Mouse (Mus musculus): ENCODE measurements around the gene Acbd6. TPM values are rescaled to one million over a fixed set of nuclear protein-coding genes. Genes with fewer than 3 reads are reported as not detected.

Gene Acbd6
- polyA plus RNA-seq, 1 experiment from 2014 or later = 83.5 TPM

DNA sequence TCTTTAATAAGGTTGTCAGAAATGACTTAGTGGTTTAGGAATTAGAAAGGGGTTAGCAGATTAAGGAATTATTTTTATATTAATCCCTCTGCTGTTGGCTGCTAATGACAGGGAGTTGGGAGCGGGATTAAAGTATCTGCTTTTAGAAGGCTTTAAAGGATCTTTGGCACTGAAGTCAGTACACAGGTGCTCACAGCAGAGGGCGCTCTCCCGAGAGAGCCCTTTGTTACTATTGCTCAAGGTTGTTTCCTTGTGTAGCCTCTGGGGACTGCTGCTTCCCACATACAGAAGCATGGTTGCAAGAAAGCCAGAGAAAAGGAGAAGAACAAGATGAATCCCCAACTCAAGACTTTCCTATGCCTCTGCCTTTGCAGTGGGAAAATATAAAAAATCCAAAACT is 6.8 kb downstream of the Acbd6 start:
- Histone ChIP-seq H3K4me3 (no peak overlapping the region), H3K4me2 (replicated peaks) (no peak overlapping the region), H3K9ac (replicated peaks) (no peak overlapping the region), H3K27ac (replicated peaks) (no peak overlapping the region), H3K4me1 (peaks cover 4% of the 10 kb centered on the region; the same call in 1 of the 2 replicates), H3K27me3 (no peaks in the 10 kb centered on the region), H3K36me3 (peaks cover 28% of the 10 kb centered on the region), H3K9me3 (no peaks in the 10 kb centered on the region)
- 17% methylated on average over 3 of the region's 3 CpGs for WGBS
- ATAC-seq (ENCODE audit: low FRiP score, low read depth) = no peak

DNA sequence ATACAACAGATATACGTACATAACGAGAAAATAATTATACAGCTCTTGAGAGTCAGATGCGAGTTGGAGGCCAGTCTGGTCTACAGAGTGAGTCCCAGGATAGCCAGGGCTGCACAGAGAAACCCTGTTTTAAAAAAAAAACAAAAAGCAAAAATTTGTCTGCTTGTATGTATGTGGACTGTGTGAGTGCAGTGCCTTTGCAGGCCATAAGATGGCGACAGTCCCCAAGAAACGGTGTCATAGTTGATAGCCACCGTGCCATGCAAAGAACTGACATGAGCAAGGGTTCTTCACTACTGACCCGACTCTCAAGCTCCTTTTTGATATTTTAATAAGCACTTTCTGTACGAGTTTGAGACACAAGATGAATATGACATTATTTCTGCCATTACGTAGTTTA is 10.2 kb downstream of the Acbd6 start:
- Histone ChIP-seq H3K27me3 (no peaks in the 10 kb centered on the region), H3K4me3 (no peak overlapping the region), H3K9me3 (no peaks in the 10 kb centered on the region), H3K9ac (replicated peaks) (no peak overlapping the region), H3K4me1 (no peaks in the 10 kb centered on the region), H3K4me2 (replicated peaks) (no peak overlapping the region), H3K36me3 (peaks cover 28% of the 10 kb centered on the region), H3K27ac (replicated peaks) (no peak overlapping the region)
- 91% methylated on average over 9 of the region's 9 CpGs for WGBS
- ATAC-seq (ENCODE audit: low FRiP score, low read depth) = no peak

DNA sequence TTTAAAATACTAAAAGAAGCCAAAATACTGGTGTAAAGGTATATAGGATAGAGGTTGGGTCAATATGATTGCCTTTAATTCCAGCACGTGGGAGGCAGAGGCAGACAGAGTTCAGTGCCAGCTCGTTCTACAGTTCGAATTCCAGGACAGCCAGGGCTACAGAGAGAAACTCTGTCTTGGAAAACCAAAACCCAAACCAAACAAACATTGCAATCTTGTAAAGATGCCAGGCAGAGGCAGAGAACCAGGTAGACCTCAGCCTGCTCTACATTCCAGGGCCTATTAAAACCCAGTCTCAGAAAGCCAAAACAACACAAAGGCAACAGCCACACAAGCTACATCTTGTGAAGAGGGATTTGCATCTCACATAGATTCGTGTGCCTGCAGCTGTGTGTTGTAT is 11.4 kb downstream of the Acbd6 start:
- H3K4me2 ChIP-seq (replicated peaks) = no peak overlapping the region
- 89% methylated on average over 4 of the region's 4 CpGs for WGBS
- H3K9ac ChIP-seq (replicated peaks) = no peak overlapping the region
- ATAC-seq (ENCODE audit: low FRiP score, low read depth) = no peak
- H3K27ac ChIP-seq (replicated peaks) = no peak overlapping the region
- no peaks in the 10 kb centered on the region for H3K27me3 ChIP-seq
- H3K4me1 ChIP-seq = no peaks in the 10 kb centered on the region
- H3K9me3 ChIP-seq = no peaks in the 10 kb centered on the region
- peaks cover 31% of the 10 kb centered on the region for H3K36me3 ChIP-seq
- H3K4me3 ChIP-seq = no peak overlapping the region

DNA sequence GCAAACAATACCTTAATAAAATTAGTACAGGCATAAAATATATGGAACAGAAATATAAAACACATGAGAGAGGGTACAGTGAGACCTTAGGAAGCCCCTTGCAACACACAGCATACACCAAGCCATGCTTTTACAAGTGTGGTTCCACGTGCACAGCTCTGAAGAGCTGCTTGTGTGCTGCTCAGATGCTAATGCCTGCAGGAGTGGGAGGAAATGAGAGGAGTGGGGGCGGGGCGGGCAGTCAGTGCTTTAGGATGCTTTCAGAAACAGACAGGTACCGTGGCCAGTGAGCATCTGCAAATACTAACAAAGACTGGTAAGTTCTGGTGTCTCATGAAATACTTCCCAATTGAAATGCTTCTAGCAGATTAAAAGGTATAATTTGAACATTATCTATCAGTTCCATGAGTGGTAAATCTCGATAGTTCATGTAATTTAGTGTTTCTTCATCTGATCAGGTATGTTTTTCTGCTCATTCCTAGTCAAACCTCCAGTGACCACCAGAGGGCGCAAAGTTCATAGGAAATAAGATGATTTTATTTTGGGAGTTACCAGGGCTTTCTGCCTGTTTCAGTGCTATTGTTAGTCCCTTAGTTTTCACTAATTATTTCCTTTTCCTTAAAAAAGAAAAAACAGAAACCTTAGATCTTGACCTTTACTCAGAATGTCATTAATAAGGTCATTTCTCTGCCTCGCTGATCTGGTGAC is 17.2 kb downstream of the Acbd6 start:
- 37% methylated on average over 7 of the region's 7 CpGs for WGBS
- H3K4me3 ChIP-seq = no peak overlapping the region

DNA sequence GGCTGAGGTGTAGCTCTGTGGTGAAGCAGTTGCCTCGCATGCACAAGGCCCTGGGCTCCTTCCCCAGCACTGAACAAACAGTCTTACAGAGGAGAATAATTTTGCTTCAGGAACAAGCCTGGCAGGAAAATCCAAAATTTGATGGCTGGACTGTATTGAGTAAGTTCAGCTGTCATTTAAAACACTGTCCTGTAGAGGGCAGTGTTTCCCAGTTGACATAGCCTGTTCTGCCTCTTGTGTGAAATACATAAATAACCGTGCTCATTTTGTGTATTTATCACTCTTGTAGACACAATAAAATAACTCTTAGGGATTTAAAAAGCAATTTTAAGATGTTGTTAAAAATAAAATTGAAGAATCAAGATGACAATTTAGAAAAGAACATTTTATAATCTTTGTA is 18.5 kb downstream of the Acbd6 start:
- Histone ChIP-seq H3K4me3 (no peak overlapping the region), H3K4me1 (no peaks in the 10 kb centered on the region), H3K4me2 (replicated peaks) (no peak overlapping the region), H3K27me3 (no peaks in the 10 kb centered on the region), H3K36me3 (0 out of 2 replicates have a peak, but pooled peaks cover 3% of the 10 kb centered on the region), H3K9ac (replicated peaks) (no peak overlapping the region), H3K27ac (replicated peaks) (no peak overlapping the region), H3K9me3 (no peaks in the 10 kb centered on the region)
- WGBS = 31% methylated on average over 2 of the region's 2 CpGs
- no peak for ATAC-seq (ENCODE audit: low FRiP score, low read depth)

More for the DNA sequence above, 17.2 kb downstream of the Acbd6 start:
- H3K4me1 ChIP-seq = no peaks in the 10 kb centered on the region
- H3K27ac ChIP-seq (replicated peaks) = no peak overlapping the region
- H3K36me3 ChIP-seq = 0 out of 2 replicates have a peak, but pooled peaks cover 3% of the 10 kb centered on the region
- H3K9me3 ChIP-seq = no peaks in the 10 kb centered on the region
- H3K9ac ChIP-seq (replicated peaks) = no peak overlapping the region
- H3K27me3 ChIP-seq = no peaks in the 10 kb centered on the region
- peak; percentile 38; the same call in 1 of the 2 replicates for ATAC-seq (ENCODE audit: low FRiP score, low read depth)
- no peak overlapping the region for H3K4me2 ChIP-seq (replicated peaks)

DNA sequence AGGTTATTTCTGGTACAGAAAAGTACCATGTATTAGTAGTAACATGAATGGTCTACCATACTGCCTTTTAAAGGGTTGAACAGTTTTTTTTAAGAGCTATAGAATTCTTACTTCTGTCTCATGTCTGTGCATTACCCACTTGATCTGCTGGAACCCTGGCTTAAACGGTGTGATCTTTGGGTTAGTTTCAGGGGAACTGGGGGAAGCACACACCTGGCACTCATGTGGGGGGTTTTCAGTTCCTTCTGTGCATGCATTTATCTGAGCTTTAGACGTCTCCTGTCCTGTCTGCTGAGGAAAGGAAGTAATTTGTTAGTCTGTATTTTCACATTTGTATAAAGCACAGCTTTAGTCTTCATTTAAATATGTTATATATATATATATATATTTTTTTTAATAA is 19.4 kb downstream of the Acbd6 start:
- no peak for ATAC-seq (ENCODE audit: low FRiP score, low read depth)
- no peaks in the 10 kb centered on the region for H3K9me3 ChIP-seq
- H3K9ac ChIP-seq (replicated peaks) = no peak overlapping the region
- H3K36me3 ChIP-seq = 0 out of 2 replicates have a peak, but pooled peaks cover 3% of the 10 kb centered on the region
- H3K4me3 ChIP-seq = no peak overlapping the region
- no peak overlapping the region for H3K4me2 ChIP-seq (replicated peaks)
- no peak overlapping the region for H3K27ac ChIP-seq (replicated peaks)
- H3K27me3 ChIP-seq = no peaks in the 10 kb centered on the region
- WGBS = 82% methylated on average over 2 of the region's 2 CpGs
- no peaks in the 10 kb centered on the region for H3K4me1 ChIP-seq

DNA sequence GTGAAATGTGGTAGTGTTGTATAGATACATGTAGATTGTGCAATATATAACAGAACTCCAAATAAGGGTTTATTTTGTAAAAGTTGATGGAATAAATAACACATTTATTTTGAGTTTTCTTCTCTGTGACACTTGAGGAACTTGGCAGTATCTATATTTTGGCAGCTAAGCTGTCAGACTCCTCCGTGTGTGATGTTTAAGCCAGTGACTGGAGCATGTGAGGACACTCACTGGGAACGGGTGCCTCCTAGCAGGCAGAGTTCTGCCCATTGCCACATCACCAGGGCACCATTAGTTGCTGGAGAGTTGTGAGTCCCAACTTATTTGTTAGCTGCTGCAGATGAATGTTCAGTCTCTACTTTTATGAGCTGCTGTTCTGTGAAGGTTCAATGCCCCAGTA is 30.0 kb downstream of the Acbd6 start:
- H3K4me2 ChIP-seq (replicated peaks) = no peak overlapping the region
- H3K9me3 ChIP-seq = no peaks in the 10 kb centered on the region
- 85% methylated on average over 2 of the region's 2 CpGs for WGBS
- no peaks in the 10 kb centered on the region for H3K27me3 ChIP-seq
- H3K4me3 ChIP-seq = no peak overlapping the region
- H3K27ac ChIP-seq (replicated peaks) = no peak overlapping the region
- H3K4me1 ChIP-seq = no peaks in the 10 kb centered on the region
- H3K9ac ChIP-seq (replicated peaks) = no peak overlapping the region
- ATAC-seq (ENCODE audit: low FRiP score, low read depth) = no peak
- no peaks in the 10 kb centered on the region for H3K36me3 ChIP-seq

DNA sequence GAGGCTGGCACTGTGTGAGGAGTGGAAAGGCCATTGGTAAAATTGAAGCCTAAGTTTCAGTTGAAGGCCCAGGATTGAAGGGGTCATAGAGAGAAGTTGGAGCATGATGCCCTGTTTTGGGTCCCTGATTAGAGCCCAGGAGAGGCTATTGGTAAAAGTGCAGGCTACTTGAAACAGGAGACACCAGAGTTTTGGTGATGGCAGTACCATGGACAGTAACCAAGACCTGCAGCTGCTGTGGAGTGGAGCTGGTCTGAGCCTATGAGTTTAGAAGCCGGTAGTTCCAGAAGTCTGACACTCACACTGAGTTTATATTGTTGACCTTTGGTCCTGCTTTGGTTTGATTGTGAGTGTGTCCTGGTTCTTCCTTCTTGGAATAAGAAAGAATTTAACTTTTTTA is 36.2 kb downstream of the Acbd6 start:
- no peak overlapping the region for H3K4me3 ChIP-seq
- no peak overlapping the region for H3K9ac ChIP-seq (replicated peaks)
- no peaks in the 10 kb centered on the region for H3K27me3 ChIP-seq
- 78% methylated on average over 1 of the region's 1 CpGs for WGBS
- H3K4me1 ChIP-seq = no peaks in the 10 kb centered on the region
- no peak overlapping the region for H3K4me2 ChIP-seq (replicated peaks)
- no peaks in the 10 kb centered on the region for H3K36me3 ChIP-seq
- no peak overlapping the region for H3K27ac ChIP-seq (replicated peaks)
- H3K9me3 ChIP-seq = no peaks in the 10 kb centered on the region
- ATAC-seq (ENCODE audit: low FRiP score, low read depth) = no peak

DNA sequence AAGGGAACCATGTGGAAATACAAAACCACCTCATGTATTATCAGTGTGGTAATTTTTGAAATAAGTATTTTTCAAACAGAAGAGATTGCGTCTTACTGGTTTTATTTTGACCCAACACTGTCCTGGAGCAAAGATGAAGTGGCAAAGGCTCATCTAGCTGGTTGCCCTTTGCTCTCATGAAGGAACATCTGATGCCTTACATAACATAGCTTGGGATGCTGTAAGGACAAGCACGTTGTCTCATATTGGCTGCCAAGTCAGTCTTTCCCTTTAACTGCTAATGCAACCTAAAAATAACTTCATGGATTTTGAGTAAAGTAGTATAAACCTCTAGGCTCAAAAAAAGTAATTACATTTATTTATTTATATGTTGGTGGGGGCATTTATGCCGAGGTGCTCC is 38.7 kb downstream of the Acbd6 start:
- Histone ChIP-seq H3K36me3 (no peaks in the 10 kb centered on the region), H3K4me1 (no peaks in the 10 kb centered on the region), H3K9ac (replicated peaks) (no peak overlapping the region), H3K4me3 (no peak overlapping the region), H3K4me2 (replicated peaks) (no peak overlapping the region), H3K27me3 (no peaks in the 10 kb centered on the region), H3K9me3 (no peaks in the 10 kb centered on the region), H3K27ac (replicated peaks) (no peak overlapping the region)
- ATAC-seq (ENCODE audit: low FRiP score, low read depth) = no peak
- WGBS = 93% methylated on average over 3 of the region's 3 CpGs

DNA sequence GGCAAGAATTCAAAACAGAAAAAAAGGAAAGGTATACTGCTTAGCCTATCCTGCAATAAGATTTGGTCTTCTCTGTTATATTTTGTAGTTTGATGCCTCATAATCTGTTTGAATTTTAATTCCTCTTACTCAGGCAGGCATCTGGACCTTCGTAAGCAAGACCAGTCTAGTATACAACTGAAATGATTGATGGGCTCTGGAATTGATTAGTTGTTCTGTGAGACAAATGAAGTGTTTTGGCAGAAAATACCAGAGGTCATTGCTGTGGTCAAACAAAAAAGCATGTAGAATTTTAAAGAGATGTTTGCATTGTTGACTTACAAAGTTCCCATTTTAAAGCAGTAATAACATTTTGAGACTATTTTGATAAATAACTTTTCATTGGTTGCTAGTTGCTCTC is 46.8 kb downstream of the Acbd6 start:
- no peak overlapping the region for H3K9ac ChIP-seq (replicated peaks)
- 51% methylated on average over 1 of the region's 1 CpGs for WGBS
- peaks cover 14% of the 10 kb centered on the region for H3K4me1 ChIP-seq
- no peak for ATAC-seq (ENCODE audit: low FRiP score, low read depth)
- H3K27ac ChIP-seq (replicated peaks) = no peak overlapping the region
- H3K4me2 ChIP-seq (replicated peaks) = no peak overlapping the region
- no peaks in the 10 kb centered on the region for H3K27me3 ChIP-seq
- H3K9me3 ChIP-seq = no peaks in the 10 kb centered on the region
- H3K36me3 ChIP-seq = no peaks in the 10 kb centered on the region
- H3K4me3 ChIP-seq = no peak overlapping the region

DNA sequence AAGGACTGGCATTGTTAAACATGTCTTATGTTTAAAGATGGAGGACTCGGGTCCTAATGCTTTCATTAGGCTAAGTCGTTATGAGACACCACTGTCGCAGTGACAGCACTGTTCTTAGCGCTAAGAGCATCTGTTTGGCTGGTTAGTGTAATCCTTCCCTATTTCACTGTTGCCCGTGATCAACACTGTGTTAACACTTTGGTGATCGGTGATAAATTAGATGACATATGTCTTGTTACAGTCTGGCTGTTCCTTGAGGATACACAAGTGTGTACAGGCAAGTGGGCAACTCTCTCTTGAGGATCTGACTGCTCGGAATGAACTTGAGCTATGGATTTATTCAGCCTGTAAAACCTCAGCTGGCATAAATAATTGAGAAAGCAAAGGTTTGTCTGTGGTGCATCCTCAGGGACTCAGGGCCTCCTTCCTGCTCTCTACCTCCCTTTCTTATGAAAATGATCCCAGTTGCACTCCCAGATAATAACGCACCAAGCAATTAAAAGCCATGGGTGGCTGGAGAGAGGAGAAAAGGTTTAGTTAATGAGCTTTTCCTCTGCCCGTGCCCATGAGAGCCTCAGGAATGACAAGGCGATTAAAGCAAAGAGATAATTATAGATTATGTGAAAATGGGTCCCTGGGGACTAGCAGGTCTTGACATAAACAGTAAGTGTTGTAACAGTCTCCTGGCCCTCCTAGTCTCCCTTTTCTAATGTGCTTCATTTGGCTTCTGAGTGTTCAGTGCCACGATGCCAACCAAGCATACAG is 47.7 kb downstream of the Acbd6 start:
- H3K9ac ChIP-seq (replicated peaks) = no peak overlapping the region
- no peak overlapping the region for H3K4me3 ChIP-seq
- H3K4me1 ChIP-seq = peaks cover 14% of the 10 kb centered on the region
- H3K4me2 ChIP-seq (replicated peaks) = no peak overlapping the region
- H3K27ac ChIP-seq (replicated peaks) = peak overlapping the region; percentile 8; the same call in 1 of the 2 replicates
- WGBS = 30% methylated on average over 11 of the region's 11 CpGs
- peak; percentile 89 for ATAC-seq (ENCODE audit: low FRiP score, low read depth)
- H3K27me3 ChIP-seq = no peaks in the 10 kb centered on the region
- H3K36me3 ChIP-seq = no peaks in the 10 kb centered on the region
- no peaks in the 10 kb centered on the region for H3K9me3 ChIP-seq

DNA sequence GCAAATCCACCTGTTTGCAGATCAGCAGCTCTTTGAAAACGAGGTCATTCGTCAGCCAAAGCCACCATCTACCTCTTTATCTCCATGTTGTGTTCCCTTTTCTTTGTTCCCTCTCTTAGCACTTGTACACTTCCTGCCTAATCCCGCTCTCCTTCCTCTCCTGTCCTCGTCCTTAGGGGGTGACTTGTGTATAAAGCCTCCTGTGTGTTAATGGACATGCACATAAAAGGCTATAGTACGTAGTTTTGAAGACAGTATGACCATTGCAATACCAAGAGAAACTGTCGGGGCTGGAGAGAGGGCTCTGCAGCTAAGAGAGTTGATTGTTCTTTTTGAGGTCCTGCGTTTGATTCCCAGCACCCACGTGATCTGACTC is 48.2 kb downstream of the Acbd6 start:
- Histone ChIP-seq H3K36me3 (no peaks in the 10 kb centered on the region), H3K4me2 (replicated peaks) (no peak overlapping the region), H3K9ac (replicated peaks) (no peak overlapping the region), H3K27ac (replicated peaks) (no peak overlapping the region; the same call in 1 of the 2 replicates), H3K4me1 (peaks cover 14% of the 10 kb centered on the region), H3K9me3 (no peaks in the 10 kb centered on the region), H3K27me3 (no peaks in the 10 kb centered on the region), H3K4me3 (no peak overlapping the region)
- no peak for ATAC-seq (ENCODE audit: low FRiP score, low read depth)
- WGBS = 55% methylated on average over 8 of the region's 8 CpGs

All from midbrain, embryonic 12.5 days (tissue).